Mouse (Mus musculus): ENCODE data around the gene Serp2. TPM values are rescaled to one million over a fixed set of nuclear protein-coding genes. Genes with fewer than 3 reads are reported as not detected.

Serp2 gene
- 10 to 100 TPM in 1 of 2 experiments, 1 to 10 TPM in 1; 6.5 to 14.9 TPM for polyA plus RNA-seq (2017; shearing (Covaris generic))

GRCm38 (mm10) chr14:76556852-76557208 is at the start of gene Serp2:
Gene Serp2, minus strand, starts transcription at chr14:76556889.

Other genes starting within 250 kb of the Serp2 start
- gene Tsc22d1, start 141.9 kb downstream of the Serp2 start, polyA plus RNA-seq (2017; shearing (Covaris generic)) = 1 to 10 TPM; 5.6 TPM

Data from activated CD4-positive, CD25-positive, alpha-beta regulatory T cell (primary cell).